Mouse (Mus musculus) urinary bladder, adult 18-20 months (tissue): Measurements from ENCODE around the gene Ccdc141.

Experiments used
- DNase-seq, 2 experiments: peaks; one replicate each; pipeline ENCODE4 v3.0.0; 2022; ENCODE audit warnings: low spot score in 2 of 2, mixed read lengths in 2 of 2

Gene Ccdc141

DNA sequence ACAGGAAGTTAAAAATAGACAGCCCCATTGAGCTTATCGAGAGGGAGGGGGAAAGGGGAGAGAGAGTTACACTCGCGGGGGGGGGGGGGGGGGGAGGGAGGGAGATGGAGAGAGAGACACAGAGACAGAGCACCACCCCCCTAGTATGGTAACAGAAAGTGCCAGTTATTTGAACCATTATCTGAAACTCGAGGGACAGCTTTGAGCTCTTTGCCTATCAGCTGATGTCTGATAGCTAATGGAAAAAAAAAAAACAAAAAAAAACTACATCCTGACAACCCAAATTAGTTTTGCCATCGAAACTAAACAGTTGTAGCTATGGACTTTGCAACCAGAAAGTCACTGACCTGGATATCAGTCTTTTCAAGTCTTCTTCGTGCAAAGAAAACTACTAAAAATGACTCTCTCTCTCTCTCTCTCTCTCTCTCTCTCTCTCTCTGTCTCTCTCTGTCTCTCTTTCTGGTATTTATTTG, at the start of gene Ccdc141:
Gene Ccdc141, minus strand, starts transcription at position 4 of the 473 bp plus-strand sequence.
- DNase-seq: no peak

DNA sequence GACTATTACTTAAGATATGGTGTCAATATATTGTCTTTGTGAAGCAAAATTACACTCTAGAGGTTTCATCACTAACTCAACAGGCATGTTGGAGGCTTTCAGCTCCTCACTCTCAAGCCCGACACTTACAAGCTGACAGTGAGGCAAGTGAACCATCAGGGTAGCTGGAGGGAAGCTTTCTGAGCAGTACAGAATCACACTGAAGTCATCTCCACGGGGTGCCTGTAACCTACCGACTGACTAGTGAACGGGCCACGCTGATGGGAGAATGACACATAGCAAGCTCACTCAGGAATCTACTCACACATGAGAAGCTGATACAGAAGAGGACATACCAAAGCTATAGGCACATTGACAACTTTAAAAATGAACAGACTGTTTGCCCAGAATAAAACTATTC, 42.4 kb upstream of the Ccdc141 start:
- DNase-seq: no peak

DNA sequence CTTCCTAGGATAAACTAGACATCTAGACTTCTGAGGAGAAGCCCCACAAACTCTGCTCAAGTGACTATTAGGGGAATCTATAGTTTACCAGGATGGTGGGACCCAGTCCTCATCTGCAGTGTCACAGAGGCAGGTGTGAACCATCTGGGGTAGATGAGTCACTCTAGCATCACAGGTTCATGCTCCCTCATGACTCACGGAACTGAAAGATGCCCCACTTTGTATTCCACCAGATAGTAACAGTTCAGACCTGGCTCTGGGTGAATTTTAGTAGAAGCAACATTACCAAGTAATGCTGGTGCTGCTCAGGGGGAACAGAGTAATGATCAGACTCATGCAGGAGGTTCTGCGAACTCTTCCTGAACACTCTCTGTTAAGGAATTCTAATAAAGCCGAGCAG, 36.5 kb upstream of the Ccdc141 start:
- DNase-seq: no peak

DNA sequence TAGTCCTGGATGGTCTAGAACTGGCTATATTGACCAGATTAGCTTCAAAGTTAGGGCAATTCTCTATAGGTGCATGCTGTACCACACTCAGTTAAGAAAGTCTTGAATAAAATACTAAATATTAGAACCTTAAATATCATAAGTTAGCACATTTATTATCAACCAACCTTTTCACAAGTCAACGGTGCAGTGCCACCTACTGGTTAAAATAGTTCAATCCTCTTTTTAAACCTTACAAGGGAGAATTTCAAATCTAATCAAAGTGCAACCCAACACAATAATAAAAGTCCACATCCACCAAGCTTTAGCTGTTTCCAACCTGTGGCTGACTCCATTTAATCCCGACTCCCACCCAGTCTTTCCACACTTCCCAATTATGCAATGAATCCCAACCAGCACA, 33.5 kb upstream of the Ccdc141 start:
- DNase-seq: no peak

DNA sequence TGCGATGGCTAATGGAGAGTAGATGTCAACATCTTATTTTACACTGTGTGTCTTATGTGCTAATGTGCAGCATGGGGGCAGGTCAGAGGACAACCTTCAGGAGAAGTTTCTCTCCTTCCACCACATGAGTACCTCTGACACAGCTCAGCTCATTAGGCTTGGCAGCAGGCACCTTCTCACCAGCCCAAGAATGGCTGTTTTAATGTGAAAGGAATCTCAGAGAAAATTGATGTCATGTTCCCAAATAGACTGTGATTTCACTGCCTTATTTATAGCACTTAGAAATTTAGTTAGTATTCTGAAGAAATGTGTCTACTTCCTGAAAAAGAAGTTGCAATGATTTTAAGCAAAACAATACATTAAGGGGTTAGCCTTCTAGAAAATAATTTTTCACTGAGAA, 31.5 kb upstream of the Ccdc141 start:
- no peak for DNase-seq

DNA sequence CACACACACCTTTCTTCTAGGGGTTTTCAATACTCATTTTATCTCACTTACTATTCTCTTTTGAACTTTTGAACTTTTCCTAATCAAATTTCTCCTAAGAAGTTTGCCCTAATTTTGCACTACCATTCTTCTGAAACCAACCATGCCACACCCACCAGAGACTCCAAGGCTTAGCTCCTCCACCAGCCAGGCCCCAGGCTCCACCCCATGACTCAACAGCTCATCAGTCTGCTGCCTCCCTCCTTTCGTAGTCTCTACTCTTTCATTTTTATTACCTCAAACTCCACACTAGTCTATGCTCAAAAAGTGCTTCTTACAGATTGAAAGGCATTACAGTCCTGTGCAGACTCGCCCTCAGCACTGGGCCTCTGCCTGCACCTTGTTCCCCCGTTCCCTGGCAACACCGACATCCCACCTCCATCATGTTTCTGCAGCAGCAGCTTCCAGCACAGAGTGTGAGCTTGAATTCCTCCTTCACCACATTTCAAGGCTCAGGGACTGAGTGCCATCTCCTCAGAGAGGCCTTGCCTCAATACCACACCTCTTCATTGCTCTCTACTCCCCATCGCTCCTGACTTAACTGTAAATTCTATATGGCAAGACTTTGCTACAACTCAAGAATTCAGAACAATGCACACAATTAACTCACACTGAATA, 30.6 kb upstream of the Ccdc141 start:
- no peak for DNase-seq

DNA sequence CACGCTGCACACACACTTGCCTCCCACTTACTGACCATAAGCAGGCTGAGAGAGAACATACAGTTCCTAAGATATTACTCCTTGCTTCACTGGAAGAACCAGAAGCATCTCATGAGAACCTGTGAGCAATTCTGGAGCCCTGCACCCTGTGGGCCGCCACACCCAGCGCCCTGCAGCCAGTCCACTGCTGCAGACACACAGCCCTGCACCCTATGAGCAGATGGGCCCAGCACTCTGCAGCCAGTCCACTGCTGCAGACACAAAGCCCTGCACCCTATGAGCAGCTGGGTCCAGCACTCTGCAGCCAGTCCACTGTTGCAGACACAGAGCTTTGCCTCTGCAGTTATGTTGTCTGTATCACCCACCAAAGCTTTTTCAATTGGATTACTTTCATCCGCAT, 29.9 kb upstream of the Ccdc141 start:
- no peak for DNase-seq

DNA sequence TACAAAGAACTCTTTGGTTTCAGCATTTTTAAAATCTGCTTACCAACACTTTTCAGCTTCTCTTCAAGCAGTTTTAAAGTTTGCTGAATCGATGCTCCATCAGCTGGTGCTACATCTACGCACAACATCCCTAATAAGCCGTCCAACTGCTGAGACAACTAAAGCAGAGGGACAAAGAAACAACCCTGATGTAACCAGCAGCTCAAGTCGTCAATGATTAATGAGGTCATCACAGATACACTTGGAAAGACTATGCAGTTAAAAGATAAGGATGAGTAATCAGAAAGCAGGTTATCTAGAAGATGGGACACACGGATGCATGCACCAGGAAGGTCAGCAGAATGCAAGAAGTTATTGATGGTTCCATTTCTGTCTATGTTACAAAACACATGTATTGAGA, 27.8 kb upstream of the Ccdc141 start:
- DNase-seq: no peak

DNA sequence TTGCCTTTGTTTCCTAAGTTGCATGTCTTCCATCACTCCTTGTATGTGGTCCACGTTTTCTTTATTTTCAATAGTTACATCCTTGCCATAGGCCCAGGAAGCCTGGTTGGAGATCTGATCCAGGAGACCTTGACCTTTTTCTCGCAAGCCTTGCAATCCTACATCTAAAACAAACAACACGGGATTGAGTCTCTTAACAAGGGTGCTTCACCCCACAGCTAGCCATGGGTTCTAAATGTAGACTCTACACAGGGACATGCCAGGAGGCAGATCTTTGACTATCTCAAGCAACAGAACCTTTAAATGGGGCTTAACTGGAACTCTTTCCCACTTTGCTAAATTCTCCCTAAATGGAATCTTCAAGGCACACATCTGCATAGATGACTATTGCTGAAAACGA, 26.4 kb upstream of the Ccdc141 start:
- DNase-seq: no peak

DNA sequence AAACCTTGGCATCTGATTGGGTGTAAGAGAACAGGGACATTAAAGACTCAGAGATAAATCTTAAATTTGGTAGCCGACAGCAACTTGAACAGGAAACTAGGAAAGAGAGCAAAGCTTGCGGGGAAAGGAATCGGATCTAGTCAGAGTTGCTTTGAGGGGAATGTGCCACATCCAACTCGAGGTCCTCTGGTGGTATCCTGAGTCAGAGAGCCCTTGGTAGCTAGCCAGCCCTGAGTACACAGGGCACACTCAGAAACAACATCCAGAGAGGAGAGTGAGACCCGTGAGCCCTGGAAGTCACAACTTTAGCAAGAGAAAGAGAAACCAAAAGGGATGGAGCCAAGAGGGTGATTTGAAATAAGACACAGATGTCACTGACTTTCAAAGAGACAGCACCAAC, 24.6 kb upstream of the Ccdc141 start:
- no peak for DNase-seq

DNA sequence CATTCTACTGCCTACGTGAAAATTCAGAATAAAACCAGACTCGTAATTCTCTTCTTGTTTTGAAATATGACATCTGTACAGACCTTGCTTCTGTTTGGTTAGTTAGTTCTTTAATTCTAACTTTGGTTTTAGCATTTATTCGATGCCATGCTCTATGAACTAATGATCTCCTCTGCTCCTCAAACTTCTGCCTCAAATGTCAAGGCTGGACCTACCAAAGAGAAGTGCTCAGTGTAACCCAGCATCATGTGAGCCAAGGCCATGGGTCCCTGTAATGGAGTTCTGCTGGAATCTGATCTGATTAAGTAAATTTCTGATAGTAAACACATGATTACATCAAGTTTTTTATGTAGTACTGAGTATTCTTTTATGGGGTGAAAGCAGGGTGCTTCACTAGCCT, 21.4 kb upstream of the Ccdc141 start:
- DNase-seq: no peak

DNA sequence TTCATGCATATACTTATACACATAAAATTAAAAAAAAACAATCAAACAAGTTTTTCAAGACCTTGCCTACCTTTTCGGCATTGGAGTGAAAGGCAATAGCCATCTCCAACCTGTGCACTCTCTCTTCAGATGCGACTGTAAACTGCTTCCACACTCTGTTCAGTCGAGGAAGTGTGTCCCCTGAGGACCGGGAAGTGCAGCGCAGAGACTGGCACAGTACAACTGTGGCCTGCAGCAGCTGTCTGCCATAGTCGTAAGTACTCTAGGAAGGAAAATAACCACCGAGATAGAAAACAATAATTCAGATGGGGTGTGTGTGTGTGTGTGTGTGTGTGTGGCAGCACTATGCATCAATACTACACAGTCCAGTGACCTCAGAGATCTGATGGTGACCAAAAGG, 20.5 kb upstream of the Ccdc141 start:
- no peak for DNase-seq

DNA sequence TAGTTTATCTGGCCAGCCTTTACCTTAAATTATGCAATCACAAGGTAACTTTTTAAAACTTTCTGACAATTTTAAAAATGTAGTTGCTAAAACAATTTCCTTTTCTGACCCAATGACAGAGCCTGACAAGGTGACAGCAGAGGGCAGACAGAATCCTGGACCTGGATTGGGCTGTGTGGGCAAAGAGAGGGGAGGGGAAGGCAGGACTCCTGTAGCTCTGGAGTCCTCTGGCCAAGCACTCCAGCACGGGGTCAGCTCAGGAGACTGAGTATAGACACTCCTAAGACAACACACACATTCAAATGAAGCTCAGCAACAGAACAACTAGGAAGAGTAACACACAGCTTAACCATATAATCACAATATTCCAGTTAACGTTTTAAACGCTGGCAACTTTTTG, 19.9 kb upstream of the Ccdc141 start:
- DNase-seq: no peak

DNA sequence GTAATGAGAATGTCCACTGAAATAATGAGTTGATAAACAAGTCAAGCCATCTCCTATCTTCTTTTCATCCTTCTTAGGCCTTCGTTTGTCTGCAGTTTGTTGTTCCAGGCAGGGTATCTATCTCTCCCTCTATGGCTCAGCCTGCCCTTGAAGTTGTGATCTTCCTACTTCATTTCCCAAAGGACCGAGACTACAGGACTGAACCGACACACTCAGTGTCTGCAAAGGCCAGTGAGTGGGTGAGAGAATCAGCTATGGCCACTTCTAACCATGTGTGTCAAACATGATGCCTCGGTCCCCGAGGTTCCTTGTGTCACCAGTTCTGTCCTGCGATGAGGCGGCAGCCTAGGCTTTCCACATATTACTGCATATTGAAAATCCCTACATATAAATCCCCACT, 19.2 kb upstream of the Ccdc141 start:
- DNase-seq: no peak

DNA sequence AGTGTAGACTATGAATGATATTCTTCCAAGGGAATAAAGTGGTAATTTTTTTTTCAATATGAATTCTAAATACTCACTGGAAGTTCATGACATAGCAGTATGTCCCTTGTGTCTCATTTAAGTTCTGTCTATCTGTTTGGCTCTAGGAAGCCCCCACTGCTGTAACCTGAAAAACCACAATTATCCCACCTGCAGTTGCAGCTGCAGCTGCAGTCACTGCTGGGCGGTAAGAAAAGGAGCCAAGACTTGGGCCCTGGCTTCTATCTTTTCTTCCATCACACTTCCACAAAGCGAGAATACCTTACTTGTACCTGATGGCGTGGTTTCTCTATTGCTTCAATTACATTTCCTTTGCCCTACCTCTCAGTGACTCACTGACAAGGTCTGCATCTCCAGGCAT, 17.1 kb upstream of the Ccdc141 start:
- DNase-seq: no peak

DNA sequence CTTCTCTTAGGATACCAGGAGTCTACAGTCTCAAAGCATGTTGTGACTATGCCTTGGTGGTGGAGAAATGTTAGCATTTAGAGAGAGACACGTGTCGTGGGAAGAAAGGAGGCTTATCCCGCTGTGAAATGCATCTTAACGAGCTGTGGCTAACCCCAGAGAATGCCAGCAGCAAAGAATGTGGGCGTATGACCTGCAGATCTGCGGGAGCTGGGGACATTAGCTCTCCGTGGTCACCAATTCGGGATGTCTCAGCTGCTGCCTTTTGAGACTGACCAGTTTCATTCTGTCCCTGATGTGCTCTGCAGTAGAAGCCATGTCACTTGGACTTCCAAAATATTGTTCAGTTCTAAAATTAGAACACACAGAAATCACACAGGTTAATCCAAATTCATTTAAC, 16.5 kb upstream of the Ccdc141 start:
- DNase-seq: no peak

DNA sequence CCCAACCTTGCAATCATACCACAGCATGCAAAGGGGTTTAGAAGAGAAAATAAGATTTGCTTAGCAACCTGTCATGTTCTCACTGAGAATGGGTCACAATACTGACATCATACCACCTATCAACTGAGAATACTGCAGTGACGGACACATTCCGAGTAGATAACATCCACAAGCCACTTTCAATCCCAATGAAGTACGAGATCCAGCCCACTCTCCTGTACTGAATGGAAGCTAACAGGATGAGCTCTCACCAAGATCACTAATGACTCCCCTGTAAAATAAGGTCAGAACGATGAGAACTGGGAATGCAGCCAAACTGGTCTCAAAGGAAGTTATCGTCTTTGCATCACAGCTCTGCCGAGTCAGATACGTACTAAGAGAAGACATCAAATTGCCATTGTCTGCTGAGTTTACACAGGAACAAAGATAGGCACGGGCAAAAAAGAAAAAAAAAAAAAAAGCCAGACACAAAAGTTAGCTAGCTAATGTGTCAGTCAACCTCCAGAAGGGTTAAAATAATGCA, 13.7 kb upstream of the Ccdc141 start:
- DNase-seq: no peak

DNA sequence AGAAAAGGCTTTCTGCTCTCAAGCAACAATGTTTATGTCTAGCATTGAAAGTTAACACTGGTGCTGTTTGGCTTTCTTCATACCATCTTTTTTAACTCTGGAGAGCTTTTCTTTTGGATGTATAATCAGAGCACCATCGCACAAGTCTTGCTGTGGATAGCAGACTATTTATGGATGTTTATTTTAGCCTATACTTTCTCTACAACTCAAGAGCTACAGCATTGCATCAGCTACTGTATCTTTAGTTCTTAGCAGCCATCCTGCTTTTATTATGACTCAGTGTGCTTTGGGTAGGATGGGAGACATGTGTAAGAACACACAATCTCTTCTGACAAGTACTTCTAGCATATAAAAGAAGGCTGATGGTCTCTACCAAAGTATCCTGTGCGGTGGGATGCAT, 13.2 kb upstream of the Ccdc141 start:
- DNase-seq: no peak

DNA sequence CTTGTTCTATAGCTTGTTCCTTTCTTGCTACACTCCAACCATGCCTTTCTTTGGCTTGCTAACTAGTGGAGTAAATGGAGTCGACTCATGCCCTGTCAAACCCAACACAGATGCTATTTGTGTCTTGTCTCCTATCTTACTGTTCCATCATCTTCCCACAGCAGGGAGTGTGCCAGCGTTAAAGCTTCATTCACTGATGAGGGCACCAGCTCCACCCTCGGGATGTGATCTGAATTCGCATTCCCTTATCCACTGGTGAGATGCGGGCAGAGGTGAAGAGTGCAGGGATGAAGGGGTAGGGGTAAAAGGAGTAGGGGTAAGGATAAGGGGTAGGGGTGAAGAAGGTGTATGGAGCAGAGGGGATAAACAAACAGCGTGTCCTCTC, 12.6 kb upstream of the Ccdc141 start:
- DNase-seq: no peak

DNA sequence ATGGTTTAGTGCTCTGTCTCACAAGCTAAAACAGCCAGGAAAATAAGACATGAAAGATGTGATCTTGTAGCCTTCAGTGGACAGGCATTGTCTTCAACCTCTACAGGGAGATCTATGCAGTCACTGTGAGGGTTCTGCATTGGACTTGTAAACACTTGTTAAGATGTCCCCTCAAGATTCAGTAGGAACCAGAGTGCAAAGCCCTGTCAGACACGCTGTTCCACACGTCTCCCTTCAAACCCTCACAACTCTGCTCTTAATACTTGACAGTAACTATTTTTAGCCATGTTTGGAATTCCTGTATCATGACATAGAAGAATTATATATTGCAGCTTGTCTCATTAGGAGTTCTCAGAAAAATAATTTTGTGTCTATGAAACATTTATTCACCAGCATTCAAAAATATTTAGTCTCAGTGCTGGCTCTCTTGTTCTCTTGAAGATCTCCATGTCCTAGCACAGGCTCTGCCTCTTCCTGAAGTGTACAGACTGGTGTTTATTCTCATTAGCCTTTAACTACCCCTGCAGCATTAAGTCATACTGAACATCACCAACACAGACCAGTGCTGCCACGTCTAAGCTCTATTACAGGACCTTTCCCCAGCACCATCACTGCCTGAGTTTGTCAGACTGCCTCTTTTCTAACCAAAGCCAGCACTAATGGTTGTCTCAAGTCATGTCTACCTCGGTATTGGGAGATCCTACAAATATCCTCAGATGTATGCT, 12.0 kb upstream of the Ccdc141 start:
- DNase-seq: no peak

DNA sequence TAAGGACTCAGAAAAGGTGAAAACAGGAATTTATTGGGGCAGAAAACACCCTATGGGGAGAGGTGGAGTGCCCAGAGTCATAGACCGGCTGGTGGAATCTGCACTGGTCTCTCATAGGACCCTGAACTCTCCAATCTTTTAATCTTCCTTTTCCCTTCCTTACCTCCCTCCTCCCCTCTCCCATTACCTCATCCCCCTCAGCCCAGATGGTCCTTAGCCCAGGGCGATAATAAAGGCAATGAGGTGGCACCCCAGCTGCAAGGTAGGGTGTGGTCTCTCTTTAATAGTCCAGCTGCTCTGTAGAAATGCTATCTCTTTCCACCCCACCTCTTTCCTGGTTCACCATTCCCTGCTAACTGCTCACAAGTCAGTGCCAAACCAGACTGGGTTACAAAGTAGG, 7.0 kb upstream of the Ccdc141 start:
- no peak for DNase-seq

DNA sequence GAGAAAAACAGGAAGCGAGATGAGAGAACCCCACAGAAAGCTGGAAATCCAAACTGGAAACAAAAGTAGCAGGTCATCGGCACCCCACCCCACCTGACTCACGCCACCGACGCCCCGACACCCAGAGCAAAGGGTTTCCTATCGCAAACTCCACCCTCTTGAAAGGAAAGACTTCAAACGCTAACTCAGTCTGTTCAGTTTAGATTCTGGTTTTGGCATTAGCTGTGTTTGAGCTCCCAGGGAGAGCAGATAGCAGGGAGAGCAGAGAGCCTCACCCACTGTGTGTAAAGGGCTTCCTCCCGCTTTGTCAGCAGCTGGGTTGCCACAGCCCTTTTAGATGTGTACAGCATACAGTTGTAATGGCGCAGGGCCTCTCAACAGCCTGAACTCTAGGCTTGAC, 6.0 kb upstream of the Ccdc141 start:
- no peak for DNase-seq

DNA sequence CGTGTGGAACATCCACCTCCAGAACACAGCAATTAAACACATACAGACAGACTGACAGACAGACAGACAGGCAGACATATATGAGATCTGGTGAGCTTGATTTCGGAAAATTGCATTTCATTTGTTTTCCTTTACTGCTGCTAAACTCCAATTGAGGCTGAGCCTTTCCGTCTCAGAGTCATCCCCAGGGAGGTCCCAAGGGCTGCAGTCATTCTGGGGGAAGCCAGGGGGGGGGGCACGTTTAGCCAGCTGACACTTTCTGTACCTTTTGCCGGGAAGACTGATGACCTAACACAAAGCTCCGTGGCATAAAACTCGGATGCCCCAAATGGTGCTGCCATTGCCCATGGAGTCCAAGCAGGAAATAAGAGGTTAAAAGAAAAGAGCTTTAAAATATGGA, 5.0 kb upstream of the Ccdc141 start:
- DNase-seq: no peak

DNA sequence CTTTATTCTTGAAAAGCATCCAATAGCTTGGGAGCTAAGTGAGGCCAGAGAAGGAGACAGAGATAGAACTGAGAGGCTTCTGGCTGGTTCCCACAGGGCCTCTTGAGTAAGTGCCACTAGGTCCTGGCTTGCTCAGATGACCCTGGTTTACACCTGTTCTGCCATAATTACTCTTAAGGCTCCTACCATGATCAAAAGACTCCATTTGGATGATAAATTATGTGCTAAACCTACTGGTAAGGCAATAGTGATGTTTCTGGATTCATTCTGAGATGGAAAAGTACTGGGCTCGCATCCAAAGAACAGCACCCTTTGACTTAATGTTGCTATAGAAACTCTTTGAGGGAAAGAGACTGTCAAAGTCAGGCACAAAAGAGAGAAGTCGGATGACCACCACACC, 3.9 kb upstream of the Ccdc141 start:
- DNase-seq: no peak
